Mouse (Mus musculus): ENCODE data around the gene Araf. TPM values are rescaled to one million over a fixed set of nuclear protein-coding genes. Genes with fewer than 3 reads are reported as not detected.

Araf gene
- polyA plus RNA-seq (2014; fragmentation: Nextera tagmentation; extraction: Ambion mirVana), result 292 and 335 TPM in 2 replicates

- Histone ChIP-seq H3K36me3 (ENCODE audit: control insufficient read depth, insufficient read depth, low read length) (no peaks in the 10 kb centered on the region), H3K9ac (replicated peaks; ENCODE audit: low read length) (peak within 1 kb of the TSS; percentile 62), H3K9me3 (ENCODE audit: control insufficient read depth, low read length) (no peaks in the 10 kb centered on the region), H3K27me3 (ENCODE audit: control insufficient read depth, insufficient read depth, low read length) (no peaks in the 10 kb centered on the region), H3K4me1 (ENCODE audit: control insufficient read depth, insufficient read depth, low read length) (no peaks in the 10 kb centered on the region), H3K27ac (replicated peaks; ENCODE audit: low read depth, low read length) (peak within 1 kb of the TSS; percentile 94), H3K4me2 (ENCODE audit: low read length) (peak within 1 kb of the TSS; percentile 53), H3K4me3 (replicated peaks; ENCODE audit: low read depth, low read length) (peak within 1 kb of the TSS; percentile 41)
- DNase-seq (peak; percentile 63), ATAC-seq (ENCODE audit: low FRiP score, low TSS enrichment) (peak; percentile 79)
- WGBS, result 21% methylated on average over 7 of the region's 7 CpGs
Measured at GRCm38 (mm10) chrX:20797681-20798080, at the start of gene Araf. Gene Araf (plus strand): TSS chrX:20797814.

DNA sequence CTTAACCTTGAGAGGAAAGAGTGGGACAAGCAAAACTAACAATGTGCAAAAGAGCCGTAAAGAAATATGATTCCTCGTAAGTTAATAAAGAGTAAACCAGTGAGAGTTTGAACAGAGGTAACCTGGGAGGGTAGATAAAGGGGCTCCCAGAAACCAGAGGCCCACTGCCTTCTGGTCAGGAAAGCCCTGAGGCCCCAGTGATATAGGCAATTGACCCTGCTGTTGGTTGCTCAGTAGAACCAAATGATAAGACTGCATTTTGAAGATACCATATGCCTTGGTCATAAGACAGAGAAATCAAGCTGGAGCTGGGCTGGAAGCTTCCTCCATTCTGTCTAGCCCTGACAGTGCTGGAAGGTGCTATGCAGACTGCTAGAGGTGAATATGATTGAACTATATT, 48.8 kb upstream of the Araf start:
- Histone ChIP-seq H3K27ac (replicated peaks; ENCODE audit: low read depth, low read length) (no peak overlapping the region), H3K9me3 (ENCODE audit: control insufficient read depth, low read length) (no peaks in the 10 kb centered on the region), H3K9ac (replicated peaks; ENCODE audit: low read length) (no peak overlapping the region), H3K36me3 (ENCODE audit: control insufficient read depth, insufficient read depth, low read length) (no peaks in the 10 kb centered on the region), H3K27me3 (ENCODE audit: control insufficient read depth, insufficient read depth, low read length) (no peaks in the 10 kb centered on the region), H3K4me3 (replicated peaks; ENCODE audit: low read depth, low read length) (no peak overlapping the region), H3K4me2 (ENCODE audit: low read length) (no peak overlapping the region), H3K4me1 (ENCODE audit: control insufficient read depth, insufficient read depth, low read length) (no peaks in the 10 kb centered on the region)
- 95% methylated on average over 2 of the region's 2 CpGs for WGBS
- ATAC-seq (ENCODE audit: low FRiP score, low TSS enrichment) (no peak), DNase-seq (no peak)

DNA sequence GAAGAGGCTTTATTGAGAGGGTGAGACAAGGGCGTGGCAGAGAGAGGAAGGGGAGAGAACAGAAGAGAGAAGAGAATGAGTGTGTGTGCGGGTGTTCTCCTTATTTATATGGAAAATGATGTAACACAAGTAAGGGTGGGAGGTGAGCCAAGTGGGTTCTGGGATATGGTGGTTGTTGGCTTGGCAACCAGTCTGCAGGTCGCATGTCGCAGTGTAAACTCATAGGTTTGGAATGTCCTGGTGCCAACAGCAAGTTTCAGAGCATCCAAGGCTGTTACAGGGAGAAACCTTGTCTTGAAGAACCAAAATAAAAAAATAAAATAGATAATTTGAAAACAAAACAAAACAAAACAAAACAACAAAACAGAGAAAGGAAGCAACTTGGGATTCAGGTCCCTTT, 36.4 kb upstream of the Araf start:
- H3K27ac ChIP-seq (replicated peaks; ENCODE audit: low read depth, low read length), result no peak overlapping the region
- no peaks in the 10 kb centered on the region for H3K36me3 ChIP-seq (ENCODE audit: control insufficient read depth, insufficient read depth, low read length)
- H3K4me1 ChIP-seq (ENCODE audit: control insufficient read depth, insufficient read depth, low read length), result no peaks in the 10 kb centered on the region
- no peak overlapping the region for H3K4me2 ChIP-seq (ENCODE audit: low read length)
- WGBS, result 80% methylated on average over 4 of the region's 4 CpGs
- no peak overlapping the region for H3K4me3 ChIP-seq (replicated peaks; ENCODE audit: low read depth, low read length)
- no peak overlapping the region for H3K9ac ChIP-seq (replicated peaks; ENCODE audit: low read length)
- no peaks in the 10 kb centered on the region for H3K27me3 ChIP-seq (ENCODE audit: control insufficient read depth, insufficient read depth, low read length)
- ATAC-seq (ENCODE audit: low FRiP score, low TSS enrichment) (no peak), DNase-seq (no peak)
- no peaks in the 10 kb centered on the region for H3K9me3 ChIP-seq (ENCODE audit: control insufficient read depth, low read length)

- DNase-seq, result peak; percentile 88
- no peak overlapping the region for H3K4me3 ChIP-seq (replicated peaks; ENCODE audit: low read depth, low read length)
- 10% methylated on average over 1 of the region's 1 CpGs for WGBS
- H3K36me3 ChIP-seq (ENCODE audit: control insufficient read depth, insufficient read depth, low read length), result no peaks in the 10 kb centered on the region
- no peak for ATAC-seq (ENCODE audit: low FRiP score, low TSS enrichment)
- H3K4me2 ChIP-seq (ENCODE audit: low read length), result no peak overlapping the region
- no peak overlapping the region for H3K9ac ChIP-seq (replicated peaks; ENCODE audit: low read length)
- H3K27me3 ChIP-seq (ENCODE audit: control insufficient read depth, insufficient read depth, low read length), result no peaks in the 10 kb centered on the region
- no peaks in the 10 kb centered on the region for H3K4me1 ChIP-seq (ENCODE audit: control insufficient read depth, insufficient read depth, low read length)
- H3K27ac ChIP-seq (replicated peaks; ENCODE audit: low read depth, low read length), result no peak overlapping the region
- no peaks in the 10 kb centered on the region for H3K9me3 ChIP-seq (ENCODE audit: control insufficient read depth, low read length)
Measured at GRCm38 (mm10) chrX:20770697-20771381, 26.8 kb upstream of the Araf start.

GRCm38 (mm10) chrX:20771666-20772065, 25.9 kb upstream of the Araf start:
- Histone ChIP-seq H3K36me3 (ENCODE audit: control insufficient read depth, insufficient read depth, low read length) (no peaks in the 10 kb centered on the region), H3K4me1 (ENCODE audit: control insufficient read depth, insufficient read depth, low read length) (no peaks in the 10 kb centered on the region), H3K27ac (replicated peaks; ENCODE audit: low read depth, low read length) (no peak overlapping the region), H3K9ac (replicated peaks; ENCODE audit: low read length) (no peak overlapping the region), H3K4me2 (ENCODE audit: low read length) (no peak overlapping the region), H3K27me3 (ENCODE audit: control insufficient read depth, insufficient read depth, low read length) (no peaks in the 10 kb centered on the region), H3K9me3 (ENCODE audit: control insufficient read depth, low read length) (no peaks in the 10 kb centered on the region), H3K4me3 (replicated peaks; ENCODE audit: low read depth, low read length) (no peak overlapping the region)
- DNase-seq (no peak), ATAC-seq (ENCODE audit: low FRiP score, low TSS enrichment) (no peak)
- WGBS, result 69% methylated on average over 2 of the region's 2 CpGs

GRCm38 (mm10) chrX:20775271-20776016, 22.2 kb upstream of the Araf start:
- Histone ChIP-seq H3K4me3 (replicated peaks; ENCODE audit: low read depth, low read length) (no peak overlapping the region), H3K4me1 (ENCODE audit: control insufficient read depth, insufficient read depth, low read length) (no peaks in the 10 kb centered on the region), H3K27me3 (ENCODE audit: control insufficient read depth, insufficient read depth, low read length) (no peaks in the 10 kb centered on the region), H3K27ac (replicated peaks; ENCODE audit: low read depth, low read length) (no peak overlapping the region), H3K36me3 (ENCODE audit: control insufficient read depth, insufficient read depth, low read length) (no peaks in the 10 kb centered on the region), H3K4me2 (ENCODE audit: low read length) (no peak overlapping the region), H3K9ac (replicated peaks; ENCODE audit: low read length) (no peak overlapping the region), H3K9me3 (ENCODE audit: control insufficient read depth, low read length) (no peaks in the 10 kb centered on the region)
- ATAC-seq (ENCODE audit: low FRiP score, low TSS enrichment), result no peak
- no peak for DNase-seq
- WGBS, result 62% methylated on average over 19 of the region's 19 CpGs

DNA sequence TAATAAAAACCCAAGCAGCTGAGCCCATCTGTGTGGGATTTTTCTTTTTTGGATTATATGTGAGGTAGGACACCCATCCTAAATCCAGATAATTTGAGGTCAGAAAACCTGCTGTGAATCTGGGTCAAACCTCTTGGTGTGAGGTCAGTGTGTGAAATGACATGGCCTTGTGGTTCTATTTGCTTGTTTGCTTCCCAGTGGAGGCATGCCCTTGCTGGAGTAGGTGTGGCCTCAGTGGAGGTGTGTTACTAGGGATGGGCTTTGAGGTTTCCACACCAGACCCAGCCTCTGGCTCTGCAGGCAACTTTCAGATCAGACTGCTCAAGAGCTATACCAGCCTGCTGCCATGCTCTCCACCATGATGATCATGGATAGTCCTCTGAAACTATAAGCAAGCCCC, 20.0 kb upstream of the Araf start:
- H3K4me1 ChIP-seq (ENCODE audit: control insufficient read depth, insufficient read depth, low read length), result no peaks in the 10 kb centered on the region
- DNase-seq (no peak), ATAC-seq (ENCODE audit: low FRiP score, low TSS enrichment) (no peak)
- H3K27ac ChIP-seq (replicated peaks; ENCODE audit: low read depth, low read length), result no peak overlapping the region
- H3K9me3 ChIP-seq (ENCODE audit: control insufficient read depth, low read length), result no peaks in the 10 kb centered on the region
- H3K9ac ChIP-seq (replicated peaks; ENCODE audit: low read length), result no peak overlapping the region
- H3K36me3 ChIP-seq (ENCODE audit: control insufficient read depth, insufficient read depth, low read length), result no peaks in the 10 kb centered on the region
- H3K4me3 ChIP-seq (replicated peaks; ENCODE audit: low read depth, low read length), result no peak overlapping the region
- H3K27me3 ChIP-seq (ENCODE audit: control insufficient read depth, insufficient read depth, low read length), result no peaks in the 10 kb centered on the region
- H3K4me2 ChIP-seq (ENCODE audit: low read length), result no peak overlapping the region

DNA sequence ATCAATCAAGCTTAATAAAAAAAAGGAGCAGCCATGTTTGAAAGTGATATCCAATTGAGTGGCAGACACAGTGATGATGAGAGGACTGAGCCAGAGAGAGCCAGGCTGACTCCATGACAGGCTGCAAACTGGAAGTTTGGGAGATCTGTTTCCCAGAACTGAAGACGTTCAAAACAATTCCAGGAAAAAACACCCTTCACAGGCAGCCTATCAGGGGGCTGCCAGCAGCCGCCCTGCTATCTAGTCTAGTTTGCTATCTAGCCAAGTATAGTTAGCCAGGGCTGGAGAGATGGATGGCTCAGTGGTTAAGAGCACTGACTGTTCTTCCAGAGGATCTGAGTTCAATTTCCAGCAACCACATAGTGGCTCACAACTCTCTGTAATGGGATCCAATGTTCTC, 10.3 kb upstream of the Araf start:
- H3K4me3 ChIP-seq (replicated peaks; ENCODE audit: low read depth, low read length), result no peak overlapping the region
- H3K27me3 ChIP-seq (ENCODE audit: control insufficient read depth, insufficient read depth, low read length), result no peaks in the 10 kb centered on the region
- H3K27ac ChIP-seq (replicated peaks; ENCODE audit: low read depth, low read length), result no peak overlapping the region
- H3K4me1 ChIP-seq (ENCODE audit: control insufficient read depth, insufficient read depth, low read length), result no peaks in the 10 kb centered on the region
- WGBS, result 86% methylated on average over 2 of the region's 2 CpGs
- H3K36me3 ChIP-seq (ENCODE audit: control insufficient read depth, insufficient read depth, low read length), result no peaks in the 10 kb centered on the region
- no peaks in the 10 kb centered on the region for H3K9me3 ChIP-seq (ENCODE audit: control insufficient read depth, low read length)
- ATAC-seq (ENCODE audit: low FRiP score, low TSS enrichment) (no peak), DNase-seq (no peak)
- H3K4me2 ChIP-seq (ENCODE audit: low read length), result no peak overlapping the region
- no peak overlapping the region for H3K9ac ChIP-seq (replicated peaks; ENCODE audit: low read length)

GRCm38 (mm10) chrX:20792417-20792816, 5.2 kb upstream of the Araf start:
- 22% methylated on average over 3 of the region's 3 CpGs for WGBS
- ATAC-seq (ENCODE audit: low FRiP score, low TSS enrichment) (no peak), DNase-seq (peak; percentile 8)
- Histone ChIP-seq H3K4me2 (ENCODE audit: low read length) (no peak overlapping the region), H3K9ac (replicated peaks; ENCODE audit: low read length) (no peak overlapping the region), H3K27ac (replicated peaks; ENCODE audit: low read depth, low read length) (no peak overlapping the region), H3K27me3 (ENCODE audit: control insufficient read depth, insufficient read depth, low read length) (no peaks in the 10 kb centered on the region), H3K4me3 (replicated peaks; ENCODE audit: low read depth, low read length) (no peak overlapping the region), H3K9me3 (ENCODE audit: control insufficient read depth, low read length) (no peaks in the 10 kb centered on the region), H3K36me3 (ENCODE audit: control insufficient read depth, insufficient read depth, low read length) (no peaks in the 10 kb centered on the region), H3K4me1 (ENCODE audit: control insufficient read depth, insufficient read depth, low read length) (no peaks in the 10 kb centered on the region)

Data from midbrain, embryonic 14.5 days (tissue).